Mouse (Mus musculus) MN1 (cell line): ENCODE measurements around the gene Stk19.

Experiments
- DNase-seq: peaks from one replicate; pipeline ENCODE4 v3.0.0-alpha.2; 2016; ENCODE audit warnings: low spot score

The Stk19 gene

GRCm38 (mm10) chr17:34836856-34837221 lies at the start of gene Stk19, which contains the start of gene Dxo:
Gene Stk19, minus strand, starts transcription at chr17:34836945.
Gene Dxo, plus strand, starts transcription at chr17:34837019.
- DNase-seq, result peak; percentile 98

DNA sequence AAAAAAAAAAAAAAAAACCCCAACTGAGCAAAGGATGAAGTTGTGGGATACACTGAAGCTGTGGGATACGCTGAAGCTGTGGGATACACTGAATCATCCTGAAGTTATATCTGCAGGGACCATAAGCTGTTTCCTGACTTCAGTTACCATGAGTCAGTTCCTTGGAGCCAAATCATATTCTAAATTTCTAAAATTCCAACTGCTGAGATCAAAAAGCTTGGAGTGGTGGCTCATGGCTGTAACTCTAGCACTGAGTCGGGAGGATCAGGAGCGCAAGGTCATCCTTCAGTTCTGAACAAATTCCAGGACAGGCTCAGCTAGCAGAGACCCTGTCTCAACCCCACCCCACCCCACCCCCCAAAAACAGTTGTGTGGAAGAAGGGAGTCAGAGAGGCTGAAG lies 48.9 kb upstream of the Stk19 start:
- no peak for DNase-seq

DNA sequence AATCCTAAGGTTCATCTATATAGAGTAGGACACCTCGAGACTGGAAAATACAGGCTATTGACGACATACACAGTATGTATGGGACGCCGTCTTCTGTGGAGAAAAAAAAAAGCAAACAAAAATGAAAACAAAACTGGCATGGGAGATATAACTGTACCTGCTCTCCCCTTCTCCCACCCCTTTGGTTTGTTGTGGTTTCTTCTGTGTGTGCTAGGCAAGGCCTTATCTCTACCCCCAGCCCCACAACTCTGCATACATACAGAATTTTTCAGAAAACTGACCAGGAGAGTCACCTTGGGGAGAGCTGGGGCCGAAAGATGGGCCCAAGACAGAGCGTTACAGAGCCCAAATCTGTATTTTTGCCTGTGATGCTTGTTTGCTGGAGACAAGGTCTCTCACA lies 48.0 kb upstream of the Stk19 start:
- no peak for DNase-seq

- DNase-seq, result no peak
Observed at GRCm38 (mm10) chr17:34883332-34883731, 46.6 kb upstream of the Stk19 start.

GRCm38 (mm10) chr17:34881683-34882310 lies 45.1 kb upstream of the Stk19 start, which contains the start of gene Gm20547:
Gene Gm20547, minus strand, starts transcription at chr17:34882042.
- DNase-seq, result peak; percentile 41

GRCm38 (mm10) chr17:34881166-34881565 lies 44.4 kb upstream of the Stk19 start:
- DNase-seq, result no peak

- no peak for DNase-seq
Observed at GRCm38 (mm10) chr17:34879336-34879879, 42.7 kb upstream of the Stk19 start, which contains the start of gene Zbtb12. Gene Zbtb12, plus strand, starts transcription at chr17:34879483.

- DNase-seq, result no peak
Observed at GRCm38 (mm10) chr17:34874321-34874720, 37.6 kb upstream of the Stk19 start.

- DNase-seq, result no peak
Observed at GRCm38 (mm10) chr17:34865981-34866380, 29.2 kb upstream of the Stk19 start.

DNA sequence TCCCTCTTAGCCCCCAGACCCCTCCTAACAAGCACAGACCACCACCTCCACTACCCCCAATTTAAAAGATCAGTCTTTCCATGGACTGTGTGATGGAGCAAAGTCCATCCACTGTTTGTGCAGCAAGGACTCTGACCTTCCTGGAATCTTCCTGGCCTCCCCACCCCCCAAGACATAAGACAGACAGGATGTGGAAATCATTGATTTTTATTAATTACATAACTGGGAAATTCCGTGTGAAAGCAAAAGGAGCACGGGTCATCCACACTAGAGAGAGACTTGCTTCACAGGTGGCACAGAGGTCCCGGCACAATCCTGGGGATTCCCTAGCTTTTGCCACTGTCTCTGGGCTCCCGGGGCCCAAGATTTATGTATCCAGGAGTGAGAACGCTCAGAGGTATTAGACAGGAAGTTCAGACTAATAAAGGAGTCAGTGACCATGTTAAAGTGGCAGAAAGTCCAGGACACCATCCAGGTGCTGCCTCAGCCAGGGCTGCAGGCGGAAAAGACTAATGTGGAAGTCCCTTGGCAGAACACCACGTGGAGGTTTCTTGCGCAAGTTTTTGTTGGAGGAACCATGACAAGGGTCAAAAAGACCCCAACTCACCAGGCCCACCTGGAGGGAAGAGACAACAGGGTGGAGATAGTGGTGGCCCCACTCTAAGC lies 25.8 kb upstream of the Stk19 start, which contains the start of gene Cfb:
Cfb (minus strand) TSS at position 103 of the 666 bp plus-strand sequence.
- no peak for DNase-seq

DNA sequence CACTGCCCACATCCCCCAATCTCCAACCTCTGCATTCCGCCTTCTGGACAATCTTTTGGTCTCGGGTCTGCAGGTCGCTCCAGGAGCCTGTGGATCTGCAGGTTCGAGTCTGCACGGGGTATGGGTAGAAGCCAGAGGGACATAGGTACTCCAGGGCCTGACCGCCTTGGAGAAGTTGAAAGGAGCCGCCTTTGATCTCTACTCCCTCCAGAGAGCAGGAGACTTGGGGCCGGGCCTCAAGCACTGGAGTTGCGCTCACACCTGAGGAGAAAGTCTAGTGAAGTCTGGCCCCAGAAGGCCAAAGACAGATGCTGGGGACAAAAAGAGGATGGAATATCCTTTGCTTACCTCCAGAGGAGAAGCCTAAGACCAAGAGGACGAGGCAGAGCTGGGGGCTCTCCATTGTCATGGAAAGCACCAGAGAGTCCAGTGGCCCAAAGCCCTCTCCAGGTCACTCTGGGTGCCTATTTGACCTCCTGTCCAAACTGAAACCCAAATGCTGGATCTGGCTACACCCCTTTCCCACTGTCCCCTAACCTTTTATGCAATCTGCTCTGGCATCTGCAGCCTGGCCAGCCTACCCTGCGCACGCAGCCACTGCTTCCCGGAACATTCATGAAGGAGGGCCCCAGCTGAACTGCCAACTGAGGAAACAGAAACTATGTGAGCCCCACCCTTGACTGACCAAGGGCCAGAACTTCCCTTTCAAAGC lies 25.1 kb upstream of the Stk19 start:
- no peak for DNase-seq

DNA sequence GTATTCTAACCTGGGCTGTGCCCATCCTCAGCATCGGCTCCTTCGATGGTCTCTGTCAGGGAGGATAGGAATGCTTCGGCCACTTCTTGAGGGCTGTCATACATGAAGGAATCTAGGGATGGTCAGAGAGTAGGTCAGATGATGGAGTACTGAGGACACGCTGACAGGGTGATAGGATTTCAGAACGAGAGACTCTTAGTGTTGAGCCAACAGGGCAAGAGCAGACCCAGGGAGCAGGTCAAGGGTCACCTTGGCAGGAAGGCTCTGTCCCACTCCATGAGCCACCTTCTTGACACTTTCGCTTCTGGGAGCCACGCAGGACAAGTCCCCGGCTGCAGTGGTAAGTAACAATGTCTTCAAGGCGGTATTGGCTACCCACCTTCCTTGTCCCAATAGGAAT lies 23.8 kb upstream of the Stk19 start:
- DNase-seq, result no peak

- DNase-seq, result no peak
Observed at GRCm38 (mm10) chr17:34858670-34859069, 21.9 kb upstream of the Stk19 start.

GRCm38 (mm10) chr17:34855825-34856224 lies 19.1 kb upstream of the Stk19 start:
- DNase-seq, result peak; percentile 72

DNA sequence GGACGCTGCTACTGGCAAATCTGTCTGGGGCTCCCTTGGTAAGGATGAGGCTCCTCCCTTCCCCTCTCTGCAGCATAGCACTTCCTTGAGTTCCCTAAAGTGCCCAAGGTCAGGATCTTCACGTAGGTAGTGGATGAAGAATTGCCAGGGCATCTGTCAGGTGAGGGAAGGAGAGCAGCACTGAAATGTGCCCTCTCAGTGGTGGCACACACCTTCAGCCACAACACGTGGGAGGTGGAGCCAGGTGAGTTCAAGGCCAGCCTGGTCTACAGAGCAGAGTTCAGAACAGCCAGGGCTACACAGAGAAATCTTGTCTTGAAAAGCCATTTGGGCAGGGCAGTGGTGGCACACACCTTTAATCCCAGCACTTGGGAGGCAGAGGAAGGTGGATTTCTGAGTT lies 18.0 kb upstream of the Stk19 start:
- DNase-seq, result no peak

DNA sequence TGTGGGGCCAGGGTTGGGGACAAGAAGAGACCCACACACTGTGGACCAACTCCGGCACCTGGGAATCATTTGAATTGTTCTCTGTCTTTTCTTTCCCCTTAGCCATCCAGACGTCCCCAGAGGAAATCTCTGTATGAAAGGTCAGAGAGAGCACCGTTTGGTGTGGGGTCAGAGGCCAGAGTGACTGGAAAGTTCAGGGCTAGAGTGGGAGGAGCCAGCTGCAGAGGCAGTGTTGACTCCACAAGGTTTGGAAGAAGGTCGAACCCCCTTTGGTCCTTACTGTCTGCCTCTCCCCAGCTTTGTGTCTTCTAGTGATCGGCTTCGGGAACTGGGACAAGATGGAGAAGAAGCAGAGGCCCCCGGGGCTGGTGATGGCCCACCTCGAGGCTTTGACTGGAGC lies 16.8 kb upstream of the Stk19 start:
- no peak for DNase-seq

DNA sequence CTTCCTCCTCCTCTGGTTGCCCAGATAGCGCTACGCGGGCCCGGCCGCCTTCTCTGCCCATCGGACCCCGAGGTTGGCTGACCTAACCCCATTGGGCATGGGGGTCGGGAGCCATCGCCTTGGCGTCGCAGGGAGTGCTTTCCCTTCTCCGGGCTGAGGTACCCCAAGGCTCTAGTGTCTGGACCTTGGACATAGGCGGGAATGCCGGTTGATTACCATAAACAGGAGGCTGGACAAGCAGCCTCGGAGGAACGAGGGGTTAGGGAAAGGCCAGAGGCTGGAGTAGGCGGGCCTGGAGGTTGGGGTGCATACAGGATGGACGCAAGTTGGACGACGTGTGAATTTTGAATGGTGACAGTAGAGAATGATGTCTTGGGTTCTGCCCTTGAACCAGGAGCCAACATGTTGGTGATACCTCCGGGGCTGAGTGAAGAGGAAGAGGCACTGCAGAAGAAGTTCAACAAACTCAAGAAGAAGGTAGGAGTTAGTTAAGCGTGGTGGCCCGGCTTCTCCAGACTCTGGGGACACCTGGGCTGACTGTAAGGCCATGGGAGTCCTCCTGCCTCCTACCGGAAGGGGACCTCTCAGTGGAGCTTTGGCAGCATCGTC lies 13.9 kb upstream of the Stk19 start:
- DNase-seq, result peak; percentile 20

GRCm38 (mm10) chr17:34849722-34850516 lies 13.2 kb upstream of the Stk19 start, which contains the start of the genes Skiv2l and Nelfe:
Gene Skiv2l, minus strand, starts transcription at chr17:34850210.
Gene Nelfe, plus strand, starts transcription at chr17:34850391.
- peak; percentile 99 for DNase-seq

- DNase-seq, result no peak
Observed at GRCm38 (mm10) chr17:34847615-34848014, 10.9 kb upstream of the Stk19 start.

GRCm38 (mm10) chr17:34847192-34847591 lies 10.4 kb upstream of the Stk19 start:
- DNase-seq, result no peak

DNA sequence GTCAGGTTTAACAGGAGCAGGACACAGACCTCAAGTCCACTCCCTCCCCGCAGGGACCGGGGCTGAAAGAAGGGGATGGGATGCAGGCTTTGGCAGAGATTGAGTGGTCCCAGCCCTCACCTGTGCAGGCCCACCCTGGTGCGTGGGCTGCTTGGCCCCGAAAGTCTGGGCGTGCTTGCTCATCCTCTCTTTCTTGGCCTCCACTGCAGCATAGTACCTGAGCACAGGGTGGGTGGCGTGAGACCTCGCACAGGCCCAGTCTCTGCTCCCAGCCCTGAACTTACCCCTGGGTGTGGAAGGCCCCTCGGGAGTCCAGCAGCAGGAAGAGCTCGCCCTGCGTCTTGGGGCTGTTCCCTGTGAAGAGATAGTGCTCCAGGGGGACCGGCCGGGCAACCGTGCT lies 8.1 kb upstream of the Stk19 start:
- DNase-seq, result no peak
